Mouse (Mus musculus) spleen, adult 2 months (tissue): ENCODE data around the gene Chst11.

ENCODE experiments used
- CTCF ChIP-seq: fragments of 200-500 bp; IDR thresholded peaks from 2 replicates; pipeline ENCODE4 v1.5.1; 2011; ENCODE audit warnings: mild to moderate bottlenecking, inconsistent platforms; ENCODE audit not compliant: insufficient read depth, insufficient read length, insufficient replicate concordance; ENCODE audit errors: extremely low read depth
- POLR2A ChIP-seq: fragments of 200-500 bp; IDR thresholded peaks from 2 replicates; pipeline ENCODE4 v1.6.1; 2011; ENCODE audit warnings: low read depth, low read length, inconsistent platforms

GRCm38 (mm10) chr10:83199290-83199689 lies 214.0 kb downstream of the Chst11 start:
- no peak for TF ChIP-seq CTCF
- no peak for TF ChIP-seq POLR2A
